Mouse (Mus musculus) heart, postnatal 25 days (tissue): Measurements from ENCODE around the gene Olfr1480. TPM values are rescaled to one million over a fixed set of nuclear protein-coding genes. Genes with fewer than 3 reads are reported as not detected.

Source experiments
- DNase-seq: peaks from one replicate; pipeline ENCODE4 v3.0.0; 2022; ENCODE audit warnings: low spot score
- intact Hi-C: fragments of 180-260 bp; cut with DNase I; formaldehyde crosslinking; loops from one replicate; pipeline ENCODE4 v1.15.1; 2025
- total RNA-seq, 2 experiments: library from RNA; stranded (reverse); gene quantifications; 2 replicates each; pipeline ENCODE4 v1.2.3; 2021

Gene Olfr1480
- not detected for total RNA-seq

- no peak for DNase-seq
- intact Hi-C loops: no loop called here
Measured at GRCm38 (mm10) chr19:13527613-13528012, at the start of gene Olfr1480. Olfr1480 (plus strand) TSS chr19:13527913.

- no peak for DNase-seq
- intact Hi-C loops: no loop called here
Measured at GRCm38 (mm10) chr19:13480096-13480495, 47.6 kb upstream of the Olfr1480 start, which contains the start of gene Olfr1475. Olfr1475 (minus strand) TSS chr19:13480196.

- DNase-seq: no peak
- intact Hi-C loops: no loop called here
Measured at GRCm38 (mm10) chr19:13500246-13500645, 27.5 kb upstream of the Olfr1480 start, which contains the start of gene Olfr1477. Olfr1477 (plus strand) TSS chr19:13500546.

Other genes with a start within 250 kb of the Olfr1480 start
- gene Olfr1465, start 212.4 kb upstream of the Olfr1480 start, total RNA-seq: not detected
- gene Olfr1466, start 189.1 kb upstream of the Olfr1480 start, total RNA-seq: not detected
- gene Olfr1467, start 165.7 kb upstream of the Olfr1480 start, total RNA-seq: not detected
- gene Olfr1469, start 120.1 kb upstream of the Olfr1480 start, total RNA-seq: not detected
- gene Olfr1471, start 84.5 kb upstream of the Olfr1480 start, total RNA-seq: not detected
- not detected for gene Olfr1472, start 71.8 kb upstream of the Olfr1480 start, total RNA-seq
- not detected for gene Olfr1474, start 58.3 kb upstream of the Olfr1480 start, total RNA-seq
- not detected for gene Olfr1475, start 47.7 kb upstream of the Olfr1480 start, total RNA-seq
- gene Olfr1477, start 27.4 kb upstream of the Olfr1480 start, total RNA-seq: not detected
- not detected for gene Olfr1484, start 55.6 kb downstream of the Olfr1480 start, total RNA-seq
- not detected for gene Olfr1487, start 89.5 kb downstream of the Olfr1480 start, total RNA-seq
- not detected for gene Olfr1489, start 103.7 kb downstream of the Olfr1480 start, total RNA-seq
- gene Olfr1490, start 123.2 kb downstream of the Olfr1480 start, total RNA-seq: not detected
- not detected for gene Olfr1491, start 169.4 kb downstream of the Olfr1480 start, total RNA-seq
- gene Olfr1493-ps1, start 195.4 kb downstream of the Olfr1480 start, total RNA-seq: not detected
- not detected for gene Olfr1494, start 211.8 kb downstream of the Olfr1480 start, total RNA-seq
- not detected for gene Olfr1495, start 236.7 kb downstream of the Olfr1480 start, total RNA-seq
- gene Olfr1496, start 250.0 kb downstream of the Olfr1480 start, total RNA-seq: not detected